Mouse (Mus musculus) embryonic facial prominence, embryonic 10.5 days (tissue): ENCODE results near the gene Map3k7cl. TPM values are rescaled to one million over a fixed set of nuclear protein-coding genes. Genes with fewer than 3 reads are reported as not detected.

Experiments
- DNase-seq: peaks from one replicate; pipeline ENCODE4 v3.0.0-alpha.2; 2017; ENCODE audit warnings: low spot score
- H3K27ac ChIP-seq: fragments of 300-500 bp; sonication (generic); replicated peaks from 2 replicates; pipeline ENCODE4 v1.5.1; 2016; ENCODE audit warnings: mild to moderate bottlenecking
- H3K27me3 ChIP-seq: fragments of 300-500 bp; sonication (generic); replicated peaks from 2 replicates; pipeline ENCODE4 v1.6.1; 2016; ENCODE audit warnings: low read depth, mild to moderate bottlenecking; ENCODE audit not compliant: poor library complexity, severe bottlenecking
- H3K36me3 ChIP-seq: fragments of 300-500 bp; sonication (generic); replicated peaks from 2 replicates; pipeline ENCODE4 v1.6.1; 2016; ENCODE audit warnings: mild to moderate bottlenecking, moderate library complexity
- H3K4me1 ChIP-seq: fragments of 300-500 bp; sonication (generic); 2 replicates; pipeline ENCODE4 v1.6.1; 2016
- H3K4me3 ChIP-seq: fragments of 300-500 bp; sonication (generic); 2 replicates; pipeline ENCODE4 v1.5.1; 2016; ENCODE audit warnings: mild to moderate bottlenecking, moderate library complexity
- H3K9me3 ChIP-seq: fragments of 300-500 bp; sonication (generic); 2 replicates; pipeline ENCODE4 v1.6.1; 2016; ENCODE audit warnings: mild to moderate bottlenecking
- WGBS: fragments of 180-500 bp; shearing (Covaris S2); methylation state at CpG from one replicate; pipeline ENCODE4 v1.1.7; 2016; 5-methylcytosine and 5-hydroxymethylcytosine counted together
- polyA plus RNA-seq: library from polyadenylated mRNA; unstranded; fragments of >200 nt; fragmentation: Nextera tagmentation; extraction: Ambion mirVana; gene quantifications from 2 replicates; pipeline ENCODE4 v1.2.1, GENCODE M21; 2016

Gene Map3k7cl
- polyA plus RNA-seq, 1 experiment from 2014 or later, result not detected

GRCm38 (mm10) chr16:87602717-87603526, 49.8 kb downstream of the Map3k7cl start:
- Histone ChIP-seq H3K9me3 (no peaks in the 10 kb centered on the region), H3K4me1 (peaks cover 4% of the 10 kb centered on the region), H3K27ac (no peak overlapping the region), H3K4me3 (no peak overlapping the region), H3K36me3 (no peaks in the 10 kb centered on the region), H3K27me3 (no peaks in the 10 kb centered on the region)
- WGBS, result 75% methylated on average over 17 of the region's 17 CpGs
- DNase-seq, result no peak

DNA sequence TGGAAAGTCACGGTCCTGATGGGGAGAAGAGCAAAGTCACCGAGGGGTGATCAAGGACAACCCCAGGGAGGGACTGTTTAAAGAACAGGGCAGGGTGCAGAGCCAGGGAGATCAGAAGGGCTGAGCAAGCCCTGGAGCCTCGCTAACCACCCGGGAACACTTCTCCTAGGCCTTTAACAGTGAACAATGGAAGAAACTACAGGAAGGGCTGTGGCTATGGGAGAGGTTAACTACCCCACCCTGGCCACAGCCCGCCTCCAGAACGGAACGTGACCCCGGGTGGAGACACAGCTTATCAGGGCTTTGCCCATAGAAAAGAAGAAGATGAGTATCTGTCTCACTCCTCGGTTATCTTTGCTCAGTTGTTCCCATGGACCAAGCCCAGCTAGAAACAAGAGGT, 50.9 kb downstream of the Map3k7cl start:
- no peaks in the 10 kb centered on the region for H3K27me3 ChIP-seq
- no peak overlapping the region for H3K4me3 ChIP-seq
- H3K4me1 ChIP-seq, result no peaks in the 10 kb centered on the region
- no peak for DNase-seq
- 84% methylated on average over 9 of the region's 9 CpGs for WGBS
- H3K27ac ChIP-seq, result no peak overlapping the region
- H3K9me3 ChIP-seq, result no peaks in the 10 kb centered on the region
- no peaks in the 10 kb centered on the region for H3K36me3 ChIP-seq

DNA sequence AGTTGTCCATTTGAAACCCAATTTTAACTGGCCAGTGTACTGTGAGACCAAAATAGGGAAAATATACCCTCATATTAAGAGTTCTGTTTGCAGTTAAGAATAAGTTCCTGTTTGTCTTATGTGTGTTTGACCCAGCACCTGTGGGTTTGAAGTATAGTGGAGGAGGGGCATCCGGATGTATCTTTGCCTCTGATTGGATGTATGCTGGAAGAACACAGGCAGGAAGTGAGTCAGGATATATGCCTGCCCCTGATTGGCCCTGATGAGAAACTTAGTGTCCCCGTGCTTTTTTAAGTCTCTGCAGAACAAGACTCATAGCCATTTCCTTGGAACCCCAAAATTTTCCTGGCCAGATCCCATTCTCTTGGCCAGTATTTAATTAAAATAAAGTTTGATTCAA, 51.8 kb downstream of the Map3k7cl start:
- Histone ChIP-seq H3K4me3 (no peak overlapping the region), H3K36me3 (no peaks in the 10 kb centered on the region), H3K27ac (no peak overlapping the region), H3K27me3 (no peaks in the 10 kb centered on the region), H3K9me3 (no peaks in the 10 kb centered on the region), H3K4me1 (no peaks in the 10 kb centered on the region)
- WGBS, result 85% methylated on average over 2 of the region's 2 CpGs
- DNase-seq, result no peak

DNA sequence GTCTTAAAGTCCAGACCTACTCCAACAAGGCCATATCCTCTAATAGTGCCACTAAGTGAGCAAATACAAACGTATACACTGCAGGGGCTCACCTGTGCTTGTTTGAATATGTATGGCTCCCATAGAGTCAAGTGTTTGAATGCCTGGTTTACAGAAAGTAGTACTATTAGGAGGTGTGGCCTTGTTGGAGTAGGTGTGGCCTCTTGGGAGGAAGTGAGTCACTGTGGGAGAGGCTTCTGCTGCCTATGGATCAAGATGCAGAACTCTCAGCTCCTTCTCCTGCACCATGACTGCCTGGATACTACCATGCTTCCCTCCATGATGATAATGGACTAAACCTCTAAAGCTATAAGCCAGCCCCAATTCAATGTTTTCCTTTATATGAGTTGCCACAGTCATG, 54.3 kb downstream of the Map3k7cl start:
- 74% methylated on average over 1 of the region's 1 CpGs for WGBS
- DNase-seq, result no peak

DNA sequence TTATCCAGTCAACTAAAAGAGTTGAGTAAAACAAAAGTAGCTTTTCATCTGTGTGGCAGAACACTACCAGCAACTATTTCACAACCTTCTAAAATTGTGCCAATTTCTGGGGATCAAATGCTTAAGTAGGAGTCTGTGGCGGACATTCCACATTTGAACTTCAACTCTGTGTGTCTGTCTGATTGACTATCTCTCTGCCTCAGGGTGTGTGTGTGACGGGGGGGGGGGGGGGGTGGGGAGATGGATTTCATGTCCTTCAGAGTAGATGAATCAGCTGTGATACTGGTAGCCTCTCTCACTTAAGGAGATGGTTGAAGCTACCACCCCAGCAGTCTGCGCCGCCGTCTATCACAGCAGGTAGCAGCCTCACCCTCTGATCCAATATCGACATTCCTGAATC, 54.8 kb downstream of the Map3k7cl start:
- Histone ChIP-seq H3K36me3 (no peaks in the 10 kb centered on the region), H3K4me3 (no peak overlapping the region), H3K27me3 (no peaks in the 10 kb centered on the region), H3K27ac (no peak overlapping the region), H3K9me3 (no peaks in the 10 kb centered on the region), H3K4me1 (no peaks in the 10 kb centered on the region)
- DNase-seq, result no peak
- WGBS, result 94% methylated on average over 6 of the region's 6 CpGs

More for the DNA sequence above, 54.3 kb downstream of the Map3k7cl start:
- Histone ChIP-seq H3K4me3 (no peak overlapping the region), H3K9me3 (no peaks in the 10 kb centered on the region), H3K27me3 (no peaks in the 10 kb centered on the region), H3K4me1 (no peaks in the 10 kb centered on the region), H3K27ac (no peak overlapping the region), H3K36me3 (no peaks in the 10 kb centered on the region)

GRCm38 (mm10) chr16:87610142-87610541, 57.0 kb downstream of the Map3k7cl start:
- H3K36me3 ChIP-seq, result no peaks in the 10 kb centered on the region
- 91% methylated on average over 5 of the region's 5 CpGs for WGBS
- no peak overlapping the region for H3K4me3 ChIP-seq
- no peaks in the 10 kb centered on the region for H3K4me1 ChIP-seq
- no peak for DNase-seq
- no peaks in the 10 kb centered on the region for H3K27me3 ChIP-seq
- H3K27ac ChIP-seq, result no peak overlapping the region
- H3K9me3 ChIP-seq, result no peaks in the 10 kb centered on the region

DNA sequence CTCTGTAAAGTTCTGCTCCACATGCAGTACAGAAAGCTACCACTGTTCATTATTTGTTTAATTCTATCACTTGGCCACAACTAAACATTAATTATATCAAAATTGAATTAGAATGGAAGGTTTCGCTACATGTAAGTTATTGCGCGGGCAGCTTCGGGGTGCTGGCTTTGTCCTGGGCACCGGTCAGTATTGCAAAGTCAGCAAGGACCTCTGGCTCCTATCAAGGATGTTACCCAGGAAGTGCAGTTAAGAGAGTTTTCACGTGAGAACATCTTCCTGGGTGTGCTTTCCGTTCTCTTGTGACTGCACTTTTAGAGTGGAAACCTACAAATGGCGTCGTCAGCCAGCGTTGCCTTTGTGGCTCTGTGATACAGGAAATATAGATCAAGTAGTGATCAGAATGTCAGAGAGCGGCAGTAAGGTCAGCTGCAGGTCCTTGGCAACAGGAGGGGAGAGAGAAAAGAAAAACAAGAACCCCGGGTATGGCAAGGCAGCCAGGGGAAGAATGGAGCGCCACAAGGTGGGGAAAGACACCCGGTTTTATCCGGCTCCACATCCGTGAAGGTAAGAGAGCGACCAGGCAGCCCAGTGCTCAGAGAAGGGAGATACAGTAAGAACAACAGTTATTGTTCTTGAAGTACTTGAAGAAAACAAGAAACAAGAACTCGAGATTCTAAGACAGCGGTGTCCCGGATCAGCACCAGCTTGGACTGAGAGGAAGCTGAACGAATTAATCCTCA, 57.6 kb downstream of the Map3k7cl start:
- no peak overlapping the region for H3K4me3 ChIP-seq
- WGBS, result 86% methylated on average over 21 of the region's 21 CpGs
- no peaks in the 10 kb centered on the region for H3K36me3 ChIP-seq
- DNase-seq, result no peak
- H3K27me3 ChIP-seq, result no peaks in the 10 kb centered on the region
- no peaks in the 10 kb centered on the region for H3K9me3 ChIP-seq
- H3K4me1 ChIP-seq, result no peaks in the 10 kb centered on the region
- no peak overlapping the region for H3K27ac ChIP-seq

DNA sequence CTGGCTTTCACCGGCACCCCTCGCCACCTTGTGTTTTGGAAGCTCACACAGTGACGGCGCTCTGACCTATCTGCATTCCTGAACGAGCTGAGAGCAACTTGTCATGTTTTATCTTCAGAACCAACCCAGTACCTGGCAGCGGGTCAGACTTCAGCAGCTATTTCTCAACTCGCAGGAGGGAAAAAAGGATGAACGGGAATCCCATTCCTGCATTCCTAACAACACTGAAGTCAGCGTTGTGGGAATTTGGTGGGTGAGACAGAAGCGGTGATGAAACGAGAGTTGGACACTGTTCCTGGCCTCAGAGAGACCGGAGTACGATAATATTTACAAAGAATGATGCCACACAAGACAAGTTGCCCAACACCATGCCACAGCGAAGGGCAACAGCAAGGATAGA, 58.3 kb downstream of the Map3k7cl start:
- H3K9me3 ChIP-seq, result no peaks in the 10 kb centered on the region
- no peaks in the 10 kb centered on the region for H3K4me1 ChIP-seq
- no peak overlapping the region for H3K4me3 ChIP-seq
- no peaks in the 10 kb centered on the region for H3K36me3 ChIP-seq
- no peaks in the 10 kb centered on the region for H3K27me3 ChIP-seq
- H3K27ac ChIP-seq, result no peak overlapping the region
- no peak for DNase-seq
- WGBS, result 89% methylated on average over 14 of the region's 14 CpGs

- WGBS, result 85% methylated on average over 15 of the region's 15 CpGs
- Histone ChIP-seq H3K27ac (no peak overlapping the region), H3K4me3 (no peak overlapping the region), H3K27me3 (no peaks in the 10 kb centered on the region), H3K4me1 (no peaks in the 10 kb centered on the region), H3K36me3 (no peaks in the 10 kb centered on the region), H3K9me3 (no peaks in the 10 kb centered on the region)
- DNase-seq, result no peak
Measured at GRCm38 (mm10) chr16:87612218-87612838, 59.2 kb downstream of the Map3k7cl start.

- Histone ChIP-seq H3K27ac (no peak overlapping the region), H3K4me3 (no peak overlapping the region), H3K9me3 (no peaks in the 10 kb centered on the region; the same call in 1 of the 2 replicates), H3K4me1 (no peaks in the 10 kb centered on the region; the same call in 1 of the 2 replicates), H3K27me3 (no peaks in the 10 kb centered on the region), H3K36me3 (no peaks in the 10 kb centered on the region)
- DNase-seq, result no peak
- WGBS, result 85% methylated on average over 6 of the region's 6 CpGs
Measured at GRCm38 (mm10) chr16:87617377-87617776, 64.2 kb downstream of the Map3k7cl start.

GRCm38 (mm10) chr16:87621246-87621645, 68.1 kb downstream of the Map3k7cl start:
- Histone ChIP-seq H3K27ac (no peak overlapping the region), H3K4me1 (no peaks in the 10 kb centered on the region; the same call in 1 of the 2 replicates), H3K36me3 (no peaks in the 10 kb centered on the region), H3K4me3 (no peak overlapping the region), H3K9me3 (peaks cover under 1% of the 10 kb centered on the region; the same call in 1 of the 2 replicates), H3K27me3 (no peaks in the 10 kb centered on the region)
- DNase-seq, result no peak
- WGBS, result 90% methylated on average over 3 of the region's 3 CpGs

GRCm38 (mm10) chr16:87623881-87624280, 70.8 kb downstream of the Map3k7cl start:
- no peak overlapping the region for H3K27ac ChIP-seq
- H3K9me3 ChIP-seq, result peaks cover 7% of the 10 kb centered on the region; the same call in 1 of the 2 replicates
- DNase-seq, result no peak
- no peaks in the 10 kb centered on the region for H3K36me3 ChIP-seq
- H3K27me3 ChIP-seq, result no peaks in the 10 kb centered on the region
- no peak overlapping the region for H3K4me3 ChIP-seq
- WGBS, result 95% methylated on average over 5 of the region's 5 CpGs
- no peaks in the 10 kb centered on the region for H3K4me1 ChIP-seq
